Mouse (Mus musculus) hindbrain, postnatal 0 days (tissue): ENCODE data around the gene Ppp1r12b. TPM values are rescaled to one million over a fixed set of nuclear protein-coding genes. Genes with fewer than 3 reads are reported as not detected.

Experiments
- ATAC-seq: fragments of 200-750 bp; cut with Nextera tagmentation; 2 replicates; pipeline ENCODE4 v1.8.0; 2017; ENCODE audit warnings: mild to moderate bottlenecking, moderate TSS enrichment, moderate library complexity
- DNase-seq: peaks from one replicate; pipeline ENCODE4 v3.0.0-alpha.2; 2015; ENCODE audit warnings: low spot score
- H3K27ac ChIP-seq: fragments of 300-500 bp; sonication (generic); 2 replicates; pipeline ENCODE4 v1.5.1; 2014; ENCODE audit warnings: mild to moderate bottlenecking
- H3K27me3 ChIP-seq: fragments of 300-500 bp; sonication (generic); 2 replicates; pipeline ENCODE4 v1.6.1; 2014; ENCODE audit warnings: low read length, mixed read lengths; ENCODE audit not compliant: insufficient read depth
- H3K36me3 ChIP-seq: fragments of 300-500 bp; sonication (generic); 2 replicates; pipeline ENCODE4 v1.6.1; 2014; ENCODE audit warnings: low read length, mixed read lengths; ENCODE audit not compliant: insufficient read depth
- H3K4me1 ChIP-seq: fragments of 300-500 bp; sonication (generic); 2 replicates; pipeline ENCODE4 v1.6.1; 2014; ENCODE audit warnings: antibody characterized with exemption, low read length, mixed read lengths; ENCODE audit not compliant: insufficient read depth
- H3K4me2 ChIP-seq: fragments of 300-500 bp; sonication (generic); 2 replicates; pipeline ENCODE4 v1.6.1; 2014; ENCODE audit warnings: low read depth, mild to moderate bottlenecking, low read length, moderate library complexity, mixed read lengths
- H3K4me3 ChIP-seq: fragments of 300-500 bp; sonication (generic); 2 replicates; pipeline ENCODE4 v1.5.1; 2014; ENCODE audit warnings: low read length
- H3K9ac ChIP-seq: fragments of 300-500 bp; sonication (generic); replicated peaks from 2 replicates; pipeline ENCODE4 v1.6.1; 2014; ENCODE audit warnings: mild to moderate bottlenecking, low read length, moderate library complexity, mixed read lengths
- H3K9me3 ChIP-seq: fragments of 300-500 bp; sonication (generic); 2 replicates; pipeline ENCODE4 v1.6.1; 2016; ENCODE audit warnings: low read length, mixed read lengths
- CTCF ChIP-seq: IDR thresholded peaks from 2 replicates; pipeline ENCODE4 v1.5.1; 2016; ENCODE audit warnings: antibody characterized with exemption, control low read depth, low read depth
- WGBS: fragments of 180-500 bp; shearing (Covaris S2); extraction: QIAGEN DNeasy Blood & Tissue Kit; methylation state at CpG from one replicate; pipeline ENCODE4 v1.1.7; 2014; 5-methylcytosine and 5-hydroxymethylcytosine counted together
- polyA plus RNA-seq: library from polyadenylated mRNA; unstranded; fragments of >200 nt; fragmentation: Nextera tagmentation; extraction: Ambion mirVana; gene quantifications from 2 replicates; pipeline ENCODE4 v1.2.1, GENCODE M21; 2015
- total RNA-seq: library from RNA; depleted of rRNA; stranded (reverse); fragments of >200 nt; gene quantifications from 2 replicates; pipeline ENCODE4 v1.2.3, GENCODE M21; 2014

Ppp1r12b gene
- total and polyA plus RNA-seq, 2 experiments from 2014 or later: 12.9 to 26.6 TPM

DNA sequence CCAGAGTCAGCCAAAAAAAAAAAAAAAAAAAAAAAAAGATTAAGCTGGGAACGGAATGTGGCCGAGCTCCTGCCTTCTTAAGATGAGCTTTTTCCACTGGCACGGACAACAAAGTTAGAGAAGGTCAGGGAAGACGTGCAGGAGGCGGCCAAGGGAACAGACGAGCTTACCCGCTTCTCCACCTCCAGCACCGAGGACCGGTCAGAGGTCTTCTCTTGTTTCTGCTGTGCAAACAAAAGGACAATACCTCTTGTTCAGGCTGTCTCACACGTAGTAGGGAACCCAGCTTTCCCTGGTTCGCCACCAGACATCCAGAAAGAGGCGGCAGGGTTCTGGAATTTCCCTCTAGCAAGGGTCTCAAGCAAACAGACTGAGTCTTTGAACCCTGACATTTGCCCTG is 182.5 kb downstream of the Ppp1r12b start:
- Histone ChIP-seq H3K4me2 (no peak overlapping the region), H3K4me3 (no peak overlapping the region), H3K9ac (no peak overlapping the region), H3K4me1 (no peaks in the 10 kb centered on the region), H3K36me3 (peaks cover 8% of the 10 kb centered on the region; the same call in 1 of the 2 replicates), H3K27ac (no peak overlapping the region), H3K27me3 (no peaks in the 10 kb centered on the region), H3K9me3 (no peaks in the 10 kb centered on the region)
- no peak for DNase-seq
- no peak for TF ChIP-seq CTCF
- 40% methylated on average over 12 of the region's 12 CpGs for WGBS
- ATAC-seq: no peak

DNA sequence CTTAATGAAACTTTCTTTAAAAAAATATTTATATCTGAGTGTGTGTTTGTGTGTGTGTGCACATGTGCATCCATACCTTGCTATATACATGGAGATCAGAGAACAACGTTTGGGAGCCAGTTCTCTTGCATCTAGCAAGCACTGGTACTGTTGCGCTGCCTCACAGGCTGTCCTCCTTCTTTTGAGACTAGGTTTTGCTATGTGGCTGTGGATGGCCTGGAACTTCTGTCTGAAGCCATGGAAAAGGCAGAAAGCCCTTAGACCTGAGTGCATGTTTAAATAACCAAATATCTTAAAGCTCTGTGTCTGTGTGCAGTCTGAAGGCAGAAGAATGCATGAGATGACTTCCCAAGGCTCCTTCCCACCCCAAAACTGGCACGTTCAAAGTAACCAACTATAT is 182.9 kb downstream of the Ppp1r12b start:
- no peak for TF ChIP-seq CTCF
- DNase-seq (no peak), ATAC-seq (no peak)
- Histone ChIP-seq H3K9me3 (no peaks in the 10 kb centered on the region), H3K4me1 (no peaks in the 10 kb centered on the region), H3K27me3 (no peaks in the 10 kb centered on the region), H3K9ac (no peak overlapping the region), H3K4me3 (no peak overlapping the region), H3K4me2 (no peak overlapping the region), H3K36me3 (peaks cover 9% of the 10 kb centered on the region; the same call in 1 of the 2 replicates), H3K27ac (no peak overlapping the region)
- WGBS: 85% methylated on average over 3 of the region's 3 CpGs

DNA sequence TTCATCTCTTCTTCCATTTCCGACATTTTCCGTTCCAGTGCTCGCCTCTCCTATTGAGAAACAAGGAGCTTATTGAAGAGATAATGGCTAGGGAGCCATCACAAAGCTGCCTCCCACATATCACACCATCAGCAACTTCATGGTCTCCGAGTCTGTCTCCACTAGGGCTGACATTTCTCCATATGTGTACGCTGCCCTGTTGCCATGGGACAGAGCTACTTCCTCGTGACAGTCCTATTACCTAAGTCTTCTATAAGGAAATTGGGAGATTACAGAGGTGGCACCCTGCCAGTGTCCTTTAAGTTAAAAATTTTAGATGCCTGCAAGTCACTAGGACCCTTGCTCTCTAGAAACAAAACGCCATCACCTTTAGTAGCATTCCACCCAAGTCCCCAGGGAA is 183.7 kb downstream of the Ppp1r12b start:
- H3K4me1 ChIP-seq: no peaks in the 10 kb centered on the region
- DNase-seq (no peak), ATAC-seq (no peak)
- H3K9ac ChIP-seq: no peak overlapping the region
- H3K4me3 ChIP-seq: no peak overlapping the region
- H3K27ac ChIP-seq: no peak overlapping the region
- no peaks in the 10 kb centered on the region for H3K27me3 ChIP-seq
- no peak overlapping the region for H3K4me2 ChIP-seq
- H3K36me3 ChIP-seq: peaks cover 12% of the 10 kb centered on the region; the same call in 1 of the 2 replicates
- H3K9me3 ChIP-seq: no peaks in the 10 kb centered on the region
- no peak for TF ChIP-seq CTCF
- 85% methylated on average over 7 of the region's 7 CpGs for WGBS

DNA sequence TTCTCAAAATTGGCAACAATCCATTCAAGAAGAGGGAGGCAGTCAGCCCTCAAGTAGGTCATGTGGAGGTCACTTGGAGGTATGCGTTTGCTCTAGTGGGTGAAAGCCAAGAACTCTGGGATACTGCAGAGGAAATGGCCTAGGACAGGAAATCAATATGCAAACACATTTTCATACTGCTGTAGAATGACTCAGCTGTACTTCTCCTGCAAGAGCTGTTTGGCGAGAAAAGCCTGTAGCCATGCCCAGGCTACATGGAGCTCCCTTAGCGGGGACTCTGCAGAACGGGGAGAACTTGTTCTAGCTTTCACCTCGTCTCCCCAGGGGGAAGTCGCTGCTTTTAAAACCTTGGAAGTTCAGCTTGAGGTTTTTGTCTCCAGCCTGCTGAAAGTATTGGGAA is 184.4 kb downstream of the Ppp1r12b start:
- no peak for TF ChIP-seq CTCF
- ATAC-seq (no peak), DNase-seq (no peak)
- Histone ChIP-seq H3K36me3 (peaks cover 10% of the 10 kb centered on the region; the same call in 1 of the 2 replicates), H3K27ac (no peak overlapping the region), H3K27me3 (no peaks in the 10 kb centered on the region), H3K4me1 (no peaks in the 10 kb centered on the region), H3K9me3 (no peaks in the 10 kb centered on the region), H3K9ac (no peak overlapping the region), H3K4me2 (no peak overlapping the region), H3K4me3 (no peak overlapping the region)
- WGBS: 70% methylated on average over 6 of the region's 6 CpGs

DNA sequence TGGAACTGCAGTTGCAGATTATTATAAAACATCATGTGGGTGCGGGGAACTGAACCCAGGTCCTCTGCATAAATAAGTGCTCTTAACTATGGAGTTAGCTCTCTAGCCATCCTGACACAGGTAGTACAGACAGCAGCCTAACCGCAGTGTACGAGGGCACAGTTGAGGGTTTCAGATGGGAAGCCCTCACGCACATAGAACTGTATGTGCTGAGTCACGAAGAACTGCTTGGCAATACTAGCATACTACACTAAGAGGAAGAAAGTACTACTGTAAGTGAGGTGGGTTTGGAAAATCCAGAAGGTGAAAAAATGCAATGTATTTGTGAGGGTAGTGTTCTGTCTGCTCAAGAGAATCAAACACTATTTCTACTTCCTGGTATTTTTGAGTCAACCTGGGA is 185.4 kb downstream of the Ppp1r12b start:
- ATAC-seq (no peak), DNase-seq (no peak)
- Histone ChIP-seq H3K36me3 (0 out of 2 replicates have a peak, but pooled peaks cover 5% of the 10 kb centered on the region), H3K4me3 (no peak overlapping the region), H3K9me3 (no peaks in the 10 kb centered on the region), H3K4me2 (no peak overlapping the region), H3K9ac (no peak overlapping the region), H3K27ac (no peak overlapping the region), H3K27me3 (no peaks in the 10 kb centered on the region), H3K4me1 (no peaks in the 10 kb centered on the region)
- WGBS: 95% methylated on average over 5 of the region's 5 CpGs
- no peak for TF ChIP-seq CTCF

DNA sequence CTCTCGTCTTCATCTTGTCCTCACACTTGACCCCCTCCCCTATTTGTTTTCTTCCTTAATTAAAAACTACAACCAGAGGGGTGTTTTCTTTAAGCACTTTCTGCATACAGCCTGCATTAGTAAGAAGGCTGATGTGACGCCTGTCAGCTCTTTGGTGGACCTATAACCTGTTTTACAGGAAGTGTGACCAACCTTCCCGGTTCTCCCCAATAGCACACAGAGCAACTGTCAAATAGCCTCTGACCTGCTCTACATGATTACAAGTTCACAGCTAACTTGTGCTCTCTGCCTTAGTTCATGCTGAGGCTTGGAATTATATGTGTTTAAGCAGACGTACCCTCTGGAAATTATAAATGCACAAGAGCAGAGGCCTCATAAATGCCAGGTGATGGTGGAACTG is 189.3 kb downstream of the Ppp1r12b start:
- H3K9me3 ChIP-seq: no peaks in the 10 kb centered on the region
- no peak overlapping the region for H3K27ac ChIP-seq
- no peak overlapping the region for H3K4me3 ChIP-seq
- WGBS: 84% methylated on average over 4 of the region's 4 CpGs
- no peak for ATAC-seq
- H3K9ac ChIP-seq: no peak overlapping the region
- no peaks in the 10 kb centered on the region for H3K27me3 ChIP-seq
- no peak overlapping the region for H3K4me2 ChIP-seq
- no peak for DNase-seq
- 0 out of 2 replicates have a peak, but pooled peaks cover 5% of the 10 kb centered on the region for H3K36me3 ChIP-seq
- no peaks in the 10 kb centered on the region for H3K4me1 ChIP-seq
- TF ChIP-seq CTCF: no peak

DNA sequence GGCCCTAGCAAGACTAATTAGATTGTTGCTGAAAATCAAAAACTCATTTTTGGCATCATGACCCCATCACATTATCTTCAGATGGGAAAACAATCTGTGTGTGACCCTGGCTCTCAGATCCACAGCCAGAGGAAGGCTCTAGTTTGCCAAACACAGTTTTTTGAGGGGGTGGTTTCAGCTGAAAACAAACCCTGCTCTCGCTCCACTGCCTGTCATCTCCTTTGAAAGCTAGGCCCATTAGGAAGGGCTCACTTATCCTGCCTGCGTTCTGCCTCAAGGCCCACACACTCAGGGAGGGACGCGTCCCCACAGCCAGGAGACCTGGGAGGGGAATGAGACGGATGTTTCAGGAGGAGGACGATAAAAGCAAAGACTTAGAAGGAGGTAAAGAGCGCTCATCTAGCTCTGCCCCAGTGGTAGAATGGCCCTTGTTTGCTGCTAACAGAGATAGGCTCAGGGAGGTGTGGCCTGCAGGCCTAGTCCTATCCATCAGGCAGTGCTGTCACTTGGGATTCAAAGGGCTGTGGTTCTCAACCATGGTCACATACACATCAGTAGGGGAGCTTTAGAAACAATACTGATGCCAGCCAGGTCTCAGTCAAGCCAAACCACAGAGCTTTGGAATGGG is 190.8 kb downstream of the Ppp1r12b start:
- TF ChIP-seq CTCF: no peak
- WGBS: 39% methylated on average over 7 of the region's 7 CpGs
- Histone ChIP-seq H3K4me1 (no peaks in the 10 kb centered on the region), H3K9ac (no peak overlapping the region), H3K4me3 (no peak overlapping the region), H3K4me2 (no peak overlapping the region), H3K27me3 (no peaks in the 10 kb centered on the region), H3K36me3 (peaks cover 9% of the 10 kb centered on the region; the same call in 1 of the 2 replicates), H3K27ac (peak overlapping the region; percentile 13; the same call in 1 of the 2 replicates), H3K9me3 (no peaks in the 10 kb centered on the region)
- ATAC-seq: peak; percentile 56
- DNase-seq: peak; percentile 32
